12 mouse cellular contexts compared by ENCODE assay signal in the genomic region with DNA sequence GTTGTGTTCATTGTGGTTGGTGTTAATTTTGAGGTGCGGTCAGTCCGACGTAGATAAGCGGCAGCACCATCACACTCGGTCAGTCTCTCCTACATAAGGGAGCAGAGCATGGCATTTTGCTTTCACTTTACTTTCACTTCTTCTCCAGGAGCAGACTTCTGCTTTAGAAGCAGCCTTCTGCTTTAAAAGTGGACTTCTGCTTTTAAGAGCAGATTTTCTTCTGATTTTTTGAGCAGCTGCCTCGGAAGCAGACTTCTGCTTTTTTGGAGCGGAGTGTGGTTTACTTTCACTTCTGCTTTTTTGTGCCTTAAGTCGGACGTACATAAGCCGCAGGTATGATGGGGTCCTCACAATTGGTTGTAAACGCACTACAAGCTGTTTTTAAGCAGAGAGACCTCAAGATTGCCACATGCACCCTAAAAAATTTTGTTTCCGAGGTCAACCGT. TPM values are rescaled to one million over a fixed set of nuclear protein-coding genes. Genes with fewer than 3 reads are reported as not detected.
A peak's percentile ranks its signal among the peaks of the same experiment; 100 is the strongest.
DNase-seq lines count a peak whose midpoint lies in the region; ATAC-seq and TF ChIP-seq lines count a peak whose summit lies in the region.
"Had no signal": no experiment of that assay in that cellular context is flagged by ENCODE, and none has a peak within 500 bp of the region (broad histone marks: within the 10 kb centered on the region; RNA-seq: fewer than 3 reads in every experiment).

No protein-coding gene starts in this region.

- no peak overlapping the region for H3K27ac ChIP-seq in gastrocnemius, adult 2 months
- no peak overlapping the region for H3K27ac ChIP-seq in liver, embryonic 14.5 days
- no peak overlapping the region for H3K27ac ChIP-seq in midbrain, embryonic 13.5 days
- H3K27ac ChIP-seq: neural tube, embryonic 13.5 days had no signal

- no peaks in the 10 kb centered on the region for H3K36me3 ChIP-seq in G1E (replicated peaks)
- no peaks in the 10 kb centered on the region for H3K36me3 ChIP-seq in liver, embryonic 14.5 days (replicated peaks; ENCODE audit: control insufficient read depth, insufficient read depth, low read depth)
- H3K36me3 ChIP-seq in midbrain, embryonic 13.5 days, result no peaks in the 10 kb centered on the region
- H3K36me3 ChIP-seq: neural tube, embryonic 13.5 days had no signal

- H3K4me2 ChIP-seq in liver, embryonic 14.5 days (ENCODE audit: low read depth), result no peak overlapping the region
- H3K4me2 ChIP-seq in midbrain, embryonic 13.5 days (replicated peaks), result no peak overlapping the region
- H3K4me2 ChIP-seq: neural tube, embryonic 13.5 days had no signal

- H3K9me3 ChIP-seq in G1E (replicated peaks), result 0 out of 2 replicates have a peak, but pooled peaks cover 2% of the 10 kb centered on the region
- H3K9me3 ChIP-seq in liver, embryonic 14.5 days (ENCODE audit: control insufficient read depth, low read length), result no peaks in the 10 kb centered on the region
- H3K9me3 ChIP-seq in midbrain, embryonic 13.5 days, result peaks cover 34% of the 10 kb centered on the region

- no peak for TF ChIP-seq CTCF in gastrocnemius, adult 2 months (IDR thresholded peaks at IDR 0.05)
- TF ChIP-seq CTCF in G1E (IDR thresholded peaks at IDR 0.05; ENCODE audit: low read depth, low read length), result no peak
- no peak for TF ChIP-seq CTCF in liver, embryonic 14.5 days (IDR thresholded peaks at IDR 0.05; ENCODE audit: low read depth)

- no peak overlapping the region for H3K9ac ChIP-seq in liver, embryonic 14.5 days (replicated peaks)
- H3K9ac ChIP-seq in midbrain, embryonic 13.5 days (replicated peaks), result no peak overlapping the region
- H3K9ac ChIP-seq: neural tube, embryonic 13.5 days had no signal

- no peak for TF ChIP-seq EP300 in liver, embryonic 14.5 days (IDR thresholded peaks at IDR 0.05; ENCODE audit: low read depth)

- WGBS in liver, embryonic 14.5 days (ENCODE audit: insufficient replicate concordance), result 27% methylated on average over 13 of the region's 13 CpGs
- 92% methylated on average over 13 of the region's 13 CpGs for WGBS in midbrain, embryonic 13.5 days

- intact Hi-C loops in gastrocnemius, adult 2 months (cut with DNase I), result no loop called here
- intact Hi-C loops in gastrocnemius, postnatal 14 days (cut with DNase I; ENCODE audit: low total_unique reads), result no loop called here
- intact Hi-C loops in left cerebral cortex, postnatal 10 days (cut with DNase I), result no loop called here

- peak; percentile 15; the same call in 1 of the 2 replicates for ATAC-seq in G1E (ENCODE audit: extremely low read depth, insufficient number of reproducible peaks, low FRiP score, poor library complexity, severe bottlenecking)
- ATAC-seq in liver, embryonic 14.5 days (ENCODE audit: insufficient read depth), result no peak; the same call in 1 of the 2 replicates
- ATAC-seq in midbrain, embryonic 13.5 days, result no peak

- no peaks in the 10 kb centered on the region for H3K4me1 ChIP-seq in G1E (ENCODE audit: insufficient read depth, low read depth, low read length)
- no peaks in the 10 kb centered on the region for H3K4me1 ChIP-seq in liver, embryonic 14.5 days (replicated peaks; ENCODE audit: control insufficient read depth in 2 of 2, insufficient read depth in 2 of 2, low read length in 1 of 2)
- H3K4me1 ChIP-seq in midbrain, embryonic 13.5 days (replicated peaks), result no peaks in the 10 kb centered on the region
- H3K4me1 ChIP-seq: neural tube, embryonic 13.5 days had no signal

- no peak for DNase-seq in gastrocnemius, adult 2 months
- DNase-seq in gastrocnemius, postnatal 14 days, result no peak
- no peak for DNase-seq in G1E (ENCODE audit: low spot score)
- peak in 2 of 3 experiments; percentile 7 to 31 for DNase-seq in liver, embryonic 14.5 days (ENCODE audit: low read depth in 3 of 3, low spot score in 3 of 3)
- DNase-seq in spleen, adult 12 weeks (ENCODE audit: low spot score), result peak; percentile 23
- no peak for DNase-seq in left cerebral cortex, postnatal 10 days (ENCODE audit: extremely low spot score in 1 of 2, low spot score in 2 of 2)
- DNase-seq in embryo, embryonic 10 days (ENCODE audit: low spot score), result no peak
- DNase-seq: cerebellum, postnatal 10 days had no signal

- no peaks in the 10 kb centered on the region for H3K27me3 ChIP-seq in G1E (ENCODE audit: insufficient read depth, low read length)
- H3K27me3 ChIP-seq in liver, embryonic 14.5 days (ENCODE audit: control insufficient read depth, insufficient read depth, low read length), result no peaks in the 10 kb centered on the region
- no peaks in the 10 kb centered on the region for H3K27me3 ChIP-seq in midbrain, embryonic 13.5 days
- H3K27me3 ChIP-seq: neural tube, embryonic 13.5 days had no signal

- H3K4me3 ChIP-seq in gastrocnemius, adult 2 months, result 0 out of 2 replicates have a peak overlapping the region, but pooled peaks have one; percentile 13
- no peak overlapping the region for H3K4me3 ChIP-seq in G1E (ENCODE audit: low read depth, low read length)
- no peak overlapping the region; a peak in 1 of 4 replicates for H3K4me3 ChIP-seq in liver, embryonic 14.5 days (ENCODE audit: insufficient read depth in 1 of 2, low read depth in 2 of 2, low read length in 2 of 2)
- no peak overlapping the region for H3K4me3 ChIP-seq in midbrain, embryonic 13.5 days (replicated peaks)
- H3K4me3 ChIP-seq: neural tube, embryonic 13.5 days had no signal

RNA-seq across cellular contexts. Expression of a gene that starts 54.1 kb away (rescaled TPM):
- not detected for total RNA-seq in gastrocnemius, adult 2 months (2021)
- total RNA-seq in gastrocnemius, postnatal 14 days (2021), result not detected
- total RNA-seq in G1E (2014; fragmentation: Nextera tagmentation) (not detected in 2 replicates), G1E (2017) (not detected in 2 replicates)
- polyA plus RNA-seq in G1E (2012), result not detected in 2 replicates
- polyA plus RNA-seq in liver, embryonic 14.5 days (2012; rRNA removed), result 0.03 TPM in 1 of 2 replicates, not detected in the other
- polyA plus RNA-seq in liver, embryonic 14.5 days (2014; fragmentation: Nextera tagmentation; extraction: Ambion mirVana), result 0.08 and 0.14 TPM in 2 replicates
- not detected for total RNA-seq in left cerebral cortex, postnatal 10 days (2021)
- not detected in 2 replicates for polyA plus RNA-seq in midbrain, embryonic 13.5 days (2015; fragmentation: Nextera tagmentation; extraction: Ambion mirVana)
- total RNA-seq: left cerebral cortex, postnatal 14 days had no signal
- polyA plus RNA-seq: gonadal fat pad, adult 2 months; neural tube, embryonic 13.5 days had no signal

Comparison
In these comparisons a context has a peak if more than half of its experiments do, and no peak if none do; other contexts are left out.
1. DNase-seq: peak in liver, embryonic 14.5 days (2 of 3) and spleen, adult 12 weeks (single experiment); none in gastrocnemius, adult 2 months (single experiment), gastrocnemius, postnatal 14 days (single experiment), G1E (single experiment), left cerebral cortex, postnatal 10 days (0 of 2) and embryo, embryonic 10 days (single experiment).